Mouse (Mus musculus) layer of hippocampus, adult 18-20 months (tissue): ENCODE measurements at regions not wholly inside any gene's neighbourhood (a gene's known extent, or its start where the extent isn't known, plus 50 kb on each side); places are given as distances from the start of the nearest gene placed in this dataset.

Experiments used
- DNase-seq, 2 experiments: peaks; one replicate each; pipeline ENCODE4 v3.0.0; 2022; ENCODE audit warnings: low spot score in 2 of 2

DNA sequence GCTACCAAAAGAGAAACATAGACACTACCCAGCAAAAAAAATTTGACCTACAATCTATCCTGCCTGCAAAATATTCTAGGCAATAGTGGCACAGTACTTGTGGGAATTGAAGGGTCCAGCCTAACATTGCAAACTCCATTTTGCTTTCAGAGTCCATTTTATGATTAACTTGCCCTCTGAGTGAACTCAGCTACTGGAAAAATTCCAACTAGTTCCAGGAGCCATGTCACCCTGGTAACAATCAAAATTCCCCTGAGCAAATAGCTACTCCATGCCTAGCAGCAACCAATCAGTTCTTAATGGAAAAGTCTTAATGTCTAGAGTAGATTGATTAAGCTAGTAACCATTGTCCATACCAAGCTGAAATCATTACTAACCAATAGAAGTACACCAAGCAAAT, 104.3 kb upstream of the Ankrd50 start:
- DNase-seq: no peak

DNA sequence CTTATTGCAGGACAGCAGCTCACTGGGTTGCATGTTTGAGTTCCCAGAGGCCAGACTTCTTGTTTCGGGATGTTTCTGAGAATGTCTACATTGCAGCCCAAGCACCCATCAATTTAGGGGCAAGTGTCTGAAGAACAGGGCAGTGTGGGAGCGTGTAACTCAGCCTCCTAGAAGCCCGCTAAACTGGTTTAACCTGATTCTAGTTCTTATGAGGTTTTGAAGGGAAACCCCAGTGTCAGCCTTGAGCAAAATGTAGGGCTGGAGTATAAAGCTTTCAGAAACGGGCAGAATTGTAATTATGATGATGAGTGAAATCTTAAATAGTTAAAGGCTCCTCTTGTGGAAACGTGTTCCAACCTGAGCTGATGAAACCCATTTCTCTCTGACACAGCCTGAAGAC, 100.9 kb upstream of the Ankrd50 start:
- DNase-seq: no peak

DNA sequence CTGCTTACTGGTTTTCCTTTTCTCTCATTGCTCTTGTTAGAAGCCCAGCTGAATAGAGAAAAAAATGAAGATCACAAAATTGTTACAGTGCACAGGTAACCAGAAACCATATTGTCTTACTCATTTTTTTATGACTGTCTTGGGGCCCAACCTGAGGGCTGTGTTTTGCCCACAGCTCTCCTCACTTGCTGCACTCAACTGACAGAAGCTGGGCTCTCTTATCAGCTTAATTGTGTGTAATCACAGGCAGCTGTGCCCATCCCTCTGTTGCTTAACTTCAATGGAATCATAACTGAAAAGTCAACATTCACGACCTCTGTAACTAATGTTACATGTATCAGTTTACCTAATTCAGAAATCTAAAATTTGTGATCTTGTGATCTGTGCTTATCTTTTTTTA, 95.1 kb upstream of the Ankrd50 start:
- DNase-seq: no peak

DNA sequence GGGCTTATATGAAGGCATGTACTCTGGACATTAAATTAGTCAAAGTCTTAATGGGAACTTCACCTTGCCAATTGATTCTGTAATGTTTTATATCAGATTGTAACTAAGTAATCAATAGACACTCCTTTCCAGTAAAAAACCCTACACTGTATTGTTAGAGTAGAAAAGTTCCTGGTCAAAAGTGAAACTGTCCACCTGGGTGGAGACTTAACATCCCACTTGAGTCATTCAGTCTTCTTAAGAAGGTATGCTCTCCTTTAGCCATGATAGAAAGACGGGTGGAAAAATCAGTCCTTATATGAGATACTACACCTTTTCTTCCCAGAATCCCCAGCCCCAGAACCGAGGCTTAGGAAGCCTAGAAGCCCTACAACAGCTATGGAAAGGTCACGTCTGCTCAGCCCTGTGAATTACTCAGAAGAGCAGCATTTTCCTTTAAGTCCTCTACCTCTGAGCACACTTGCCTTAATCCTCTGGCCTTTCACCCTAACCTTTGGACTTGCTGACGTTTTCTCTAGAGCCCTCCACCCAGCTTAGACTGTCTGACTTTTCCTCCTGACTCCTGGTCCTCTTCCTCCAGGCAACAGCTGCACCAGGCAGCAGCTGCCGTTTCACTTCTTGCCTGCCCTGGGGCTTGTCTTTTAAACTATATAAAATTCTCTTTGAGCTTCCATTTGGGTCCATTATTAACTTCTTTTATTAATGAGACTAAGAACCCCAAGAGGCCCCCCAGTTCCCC, 93.4 kb upstream of the Ankrd50 start:
- no peak for DNase-seq

DNA sequence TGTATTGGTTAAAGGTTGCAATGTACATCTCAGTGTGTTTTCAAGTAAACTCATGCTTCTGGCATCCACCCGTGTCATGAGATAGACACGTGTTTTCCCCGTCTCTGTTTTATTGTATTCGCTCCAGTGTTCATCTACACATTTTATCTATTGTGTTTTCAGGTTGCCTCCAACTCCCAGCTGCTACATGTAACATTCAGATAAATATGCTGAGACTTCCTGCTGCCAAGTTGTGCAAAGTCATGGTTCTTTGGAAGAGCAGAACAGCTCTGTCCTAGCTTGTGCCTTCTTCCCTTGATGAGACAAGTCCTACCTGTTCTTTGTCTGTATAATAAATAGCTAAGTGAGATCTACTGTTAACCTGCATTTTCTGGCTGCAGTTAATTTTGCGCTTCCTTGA, 89.0 kb upstream of the Ankrd50 start:
- DNase-seq: peak in 1 of 2 experiments; percentile 27

GRCm38 (mm10) chr3:38572159-38572558, 87.5 kb upstream of the Ankrd50 start:
- no peak for DNase-seq

- no peak for DNase-seq
Measured at GRCm38 (mm10) chr3:38571224-38571623, 86.6 kb upstream of the Ankrd50 start.

DNA sequence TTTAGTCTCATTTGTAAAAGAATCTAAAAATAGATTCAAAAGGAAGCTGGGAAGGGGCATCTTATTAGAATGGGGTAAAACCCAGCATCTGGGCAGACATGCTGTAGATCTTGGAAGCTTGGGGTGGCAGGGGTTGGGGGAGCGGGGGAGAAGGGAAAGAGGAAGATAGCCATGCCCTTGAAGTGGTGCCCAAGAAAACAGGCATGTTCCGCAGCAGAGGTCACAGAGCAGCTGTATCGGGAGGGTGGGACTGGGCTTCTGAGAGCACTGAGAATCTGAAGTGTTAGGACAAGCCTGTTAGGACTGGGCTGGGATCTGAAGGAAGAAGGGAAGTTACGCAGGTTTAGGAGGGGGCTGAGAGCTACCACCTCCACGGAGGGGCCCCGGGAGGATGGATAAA, 84.4 kb upstream of the Ankrd50 start:
- no peak for DNase-seq

DNA sequence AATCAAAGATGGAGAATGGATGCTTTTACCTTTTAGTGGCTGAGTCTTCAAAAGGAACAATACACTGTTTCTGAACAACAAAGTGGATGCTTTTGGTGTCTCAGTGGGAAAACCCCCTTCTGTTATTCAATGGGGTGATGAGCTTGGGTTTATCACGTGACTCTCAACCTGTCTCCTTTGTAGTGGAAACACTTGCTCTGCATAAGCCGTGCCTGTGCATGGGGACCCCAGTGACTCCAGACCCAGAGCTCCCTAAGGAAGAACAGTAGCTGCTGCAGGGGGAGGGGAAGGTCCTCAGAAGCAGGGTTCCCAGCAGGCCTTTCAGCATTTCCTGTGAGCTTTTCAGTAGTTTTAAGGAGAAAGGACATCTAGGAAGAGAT, 83.9 kb upstream of the Ankrd50 start:
- DNase-seq: no peak

DNA sequence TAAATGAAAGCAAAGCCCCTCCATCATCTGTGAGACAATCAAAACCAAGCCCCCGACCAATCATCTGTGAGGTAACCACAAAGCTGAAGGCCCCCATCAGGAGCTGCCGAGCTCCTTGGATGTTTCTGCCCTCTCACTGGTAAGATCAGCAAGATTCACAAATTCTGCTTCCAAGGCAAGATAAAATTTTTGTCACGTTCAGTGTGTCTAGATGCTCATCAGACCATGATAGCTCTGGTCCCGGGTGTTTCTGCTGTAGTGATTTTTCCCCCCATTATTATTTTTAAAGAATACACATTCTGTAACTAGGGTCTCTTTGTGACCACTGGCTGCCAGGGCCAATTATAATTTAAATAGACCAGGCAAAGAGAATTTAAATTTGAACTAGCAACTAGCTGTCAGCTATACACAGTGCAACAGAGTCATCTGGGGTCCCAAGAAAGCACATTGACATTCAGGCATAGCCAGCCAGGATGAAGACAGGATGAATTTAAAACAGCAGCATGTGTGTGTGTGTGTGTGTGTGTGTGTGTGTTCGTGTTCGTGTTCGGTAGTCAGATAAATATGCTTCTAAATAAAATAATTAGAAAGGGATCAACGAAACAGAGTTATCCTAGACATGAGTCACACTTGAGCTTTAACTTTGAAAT, 83.4 kb upstream of the Ankrd50 start:
- no peak for DNase-seq

GRCm38 (mm10) chr3:38566576-38566975, 81.9 kb upstream of the Ankrd50 start:
- DNase-seq: no peak

DNA sequence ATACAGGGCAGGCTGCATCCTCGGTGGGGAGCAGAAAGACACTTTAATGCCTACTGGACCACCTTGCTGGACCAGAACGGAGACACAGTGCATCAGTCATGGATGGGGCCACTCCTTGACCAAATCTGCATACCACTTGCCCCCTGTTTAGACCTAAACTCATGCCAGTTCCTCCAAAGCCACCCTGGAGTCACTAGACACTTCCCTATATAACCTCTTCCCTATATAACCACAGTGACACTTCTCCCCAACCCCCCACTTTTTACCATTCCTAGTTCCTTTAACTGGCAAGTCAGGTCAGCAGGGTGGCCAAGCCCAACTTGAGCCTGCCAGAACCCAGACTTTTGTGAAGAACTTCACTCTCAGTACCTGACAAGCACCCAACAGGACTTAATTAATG, 80.2 kb upstream of the Ankrd50 start:
- no peak for DNase-seq

GRCm38 (mm10) chr3:38564364-38564763, 79.7 kb upstream of the Ankrd50 start:
- no peak for DNase-seq

DNA sequence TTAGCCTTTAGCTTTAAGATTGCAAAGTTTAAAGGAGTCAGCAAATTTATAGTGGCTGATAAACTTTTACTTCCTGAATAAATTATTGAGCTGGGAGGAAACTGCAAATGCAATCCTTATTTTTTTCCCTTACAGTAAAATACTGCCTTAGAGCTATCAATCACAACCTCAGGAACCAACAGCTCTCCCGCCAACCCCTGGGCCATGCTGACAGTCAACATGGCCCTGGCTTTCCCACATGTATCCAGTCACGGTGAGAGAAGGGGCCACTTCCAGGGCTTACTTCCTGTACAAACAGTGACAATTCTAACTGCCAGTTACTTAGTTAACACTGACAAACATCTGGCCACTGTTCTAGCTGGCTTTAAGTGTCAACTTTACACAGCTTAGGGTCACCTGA, 76.5 kb upstream of the Ankrd50 start:
- no peak for DNase-seq

GRCm38 (mm10) chr3:38555939-38556338, 71.3 kb upstream of the Ankrd50 start:
- no peak for DNase-seq

GRCm38 (mm10) chr3:38553470-38554043, 68.9 kb upstream of the Ankrd50 start:
- DNase-seq: no peak

DNA sequence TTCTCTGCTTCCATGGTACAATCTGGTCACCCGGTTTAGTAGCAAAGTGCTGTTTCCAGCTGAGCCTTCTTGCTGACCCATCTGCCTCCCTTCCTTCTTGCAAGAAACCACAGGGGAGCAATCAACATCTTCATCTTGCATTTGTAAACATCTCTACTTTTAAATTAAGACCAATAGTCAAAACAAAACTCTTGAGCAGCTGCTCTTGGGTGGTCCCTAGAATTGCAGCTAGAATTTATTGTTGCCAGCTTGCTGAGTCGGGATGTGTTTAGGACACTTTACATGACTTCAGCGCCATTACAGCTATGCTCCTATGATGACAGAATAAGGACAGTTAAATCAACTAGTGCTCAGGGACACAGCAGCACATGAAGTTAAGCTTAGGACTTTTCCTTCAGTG, 62.4 kb upstream of the Ankrd50 start:
- DNase-seq: no peak

DNA sequence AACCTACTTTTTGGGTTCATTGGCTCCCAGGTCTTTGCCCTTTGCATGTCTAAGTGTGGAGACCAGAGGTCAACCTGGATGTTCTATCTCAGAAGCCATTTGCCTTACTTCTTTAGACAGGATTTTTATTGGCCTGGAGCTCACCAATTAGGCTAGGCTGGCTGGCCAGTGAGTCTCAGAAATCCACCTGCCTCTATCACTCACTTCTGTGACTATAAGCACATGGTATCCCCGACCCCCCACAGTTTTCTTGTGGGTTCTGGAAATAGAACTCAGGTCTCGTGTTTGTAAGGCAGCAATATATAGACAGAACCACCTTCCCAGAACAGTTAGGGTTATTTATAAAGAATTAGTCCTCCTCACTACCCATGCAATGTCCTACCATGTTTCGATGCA, 60.9 kb upstream of the Ankrd50 start:
- DNase-seq: no peak

- DNase-seq: no peak
Measured at GRCm38 (mm10) chr3:38544718-38545500, 60.3 kb upstream of the Ankrd50 start.

DNA sequence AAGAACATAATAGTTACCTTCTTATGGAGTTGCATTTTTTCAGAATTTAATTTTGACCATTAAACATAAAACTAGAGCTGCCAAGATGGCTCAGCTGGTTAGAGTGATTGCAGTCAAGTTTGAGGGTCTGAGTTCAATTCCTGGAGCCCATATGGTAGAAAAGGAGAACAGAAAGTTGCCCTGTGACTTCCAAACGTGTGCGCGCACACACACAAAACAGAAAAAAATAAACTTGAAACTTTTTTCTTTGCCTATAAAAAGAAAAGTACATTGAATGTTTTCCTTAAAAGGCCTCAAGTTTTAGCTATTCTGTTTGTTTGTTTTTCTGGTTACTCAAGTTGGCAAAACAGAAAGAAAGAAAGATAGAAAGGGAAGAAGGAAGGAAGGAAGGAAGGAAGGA, 59.2 kb upstream of the Ankrd50 start:
- DNase-seq: no peak

GRCm38 (mm10) chr3:38541296-38541695, 56.7 kb upstream of the Ankrd50 start:
- DNase-seq: no peak

- no peak for DNase-seq
Measured at GRCm38 (mm10) chr3:38538309-38538708, 53.7 kb upstream of the Ankrd50 start.
